Mouse (Mus musculus): Measurements from ENCODE around the gene Lactbl1.

Gene Lactbl1

GRCm38 (mm10) chr4:136622388-136622787 lies at the start of gene Lactbl1:
TSS of gene Lactbl1 (plus strand) at chr4:136622621.
- no peak for DNase-seq (ENCODE audit: low read depth, low spot score)

GRCm38 (mm10) chr4:136581885-136582284 lies 40.5 kb upstream of the Lactbl1 start:
- no peak for DNase-seq (ENCODE audit: low read depth, low spot score)

- no peak for DNase-seq (ENCODE audit: low read depth, low spot score)
Observed at GRCm38 (mm10) chr4:136587221-136587827, 35.1 kb upstream of the Lactbl1 start.

- DNase-seq (ENCODE audit: low read depth, low spot score), result no peak
Observed at GRCm38 (mm10) chr4:136588003-136588402, 34.4 kb upstream of the Lactbl1 start.

- no peak for DNase-seq (ENCODE audit: low read depth, low spot score)
Observed at GRCm38 (mm10) chr4:136592111-136592510, 30.3 kb upstream of the Lactbl1 start.

GRCm38 (mm10) chr4:136594006-136594405 lies 28.4 kb upstream of the Lactbl1 start:
- no peak for DNase-seq (ENCODE audit: low read depth, low spot score)

- DNase-seq (ENCODE audit: low read depth, low spot score), result no peak
Observed at GRCm38 (mm10) chr4:136595221-136595620, 27.2 kb upstream of the Lactbl1 start.

- peak; percentile 10 for DNase-seq (ENCODE audit: low read depth, low spot score)
Observed at GRCm38 (mm10) chr4:136598268-136598876, 24.0 kb upstream of the Lactbl1 start.

GRCm38 (mm10) chr4:136599869-136600268 lies 22.6 kb upstream of the Lactbl1 start:
- DNase-seq (ENCODE audit: low read depth, low spot score), result peak; percentile 37

- no peak for DNase-seq (ENCODE audit: low read depth, low spot score)
Observed at GRCm38 (mm10) chr4:136600536-136600935, 21.9 kb upstream of the Lactbl1 start.

GRCm38 (mm10) chr4:136601476-136601875 lies 20.9 kb upstream of the Lactbl1 start:
- peak; percentile 38 for DNase-seq (ENCODE audit: low read depth, low spot score)

GRCm38 (mm10) chr4:136602018-136602554 lies 20.3 kb upstream of the Lactbl1 start:
- peak; percentile 66 for DNase-seq (ENCODE audit: low read depth, low spot score)

- peak; percentile 98 for DNase-seq (ENCODE audit: low read depth, low spot score)
Observed at GRCm38 (mm10) chr4:136602568-136602967, 19.9 kb upstream of the Lactbl1 start, which contains the start of gene Kdm1a. TSS of gene Kdm1a (minus strand) at chr4:136602723.

GRCm38 (mm10) chr4:136605756-136606485 lies 16.5 kb upstream of the Lactbl1 start:
- DNase-seq (ENCODE audit: low read depth, low spot score), result no peak

- DNase-seq (ENCODE audit: low read depth, low spot score), result no peak
Observed at GRCm38 (mm10) chr4:136610387-136610856, 12.0 kb upstream of the Lactbl1 start, which contains the start of gene Tex46. TSS of gene Tex46 (plus strand) at chr4:136610437.

GRCm38 (mm10) chr4:136613657-136614056 lies 8.8 kb upstream of the Lactbl1 start:
- no peak for DNase-seq (ENCODE audit: low read depth, low spot score)

- DNase-seq (ENCODE audit: low read depth, low spot score), result peak; percentile 77
Observed at GRCm38 (mm10) chr4:136621336-136621735, 1.1 kb upstream of the Lactbl1 start.

GRCm38 (mm10) chr4:136621956-136622355 lies 465 bp upstream of the Lactbl1 start:
- no peak for DNase-seq (ENCODE audit: low read depth, low spot score)

- DNase-seq (ENCODE audit: low read depth, low spot score), result peak; percentile 36
Observed at GRCm38 (mm10) chr4:136626590-136626989, 4.2 kb downstream of the Lactbl1 start.

- no peak for DNase-seq (ENCODE audit: low read depth, low spot score)
Observed at GRCm38 (mm10) chr4:136631237-136631994, 9.0 kb downstream of the Lactbl1 start.

GRCm38 (mm10) chr4:136635995-136636394 lies 13.6 kb downstream of the Lactbl1 start:
- DNase-seq (ENCODE audit: low read depth, low spot score), result no peak

Data from CD4-positive, CD25-positive, alpha-beta regulatory T cell, adult 2 months (primary cell).